Mouse (Mus musculus): ENCODE data around the gene Slc5a4a. TPM values are rescaled to one million over a fixed set of nuclear protein-coding genes. Genes with fewer than 3 reads are reported as not detected.

Gene Slc5a4a
- polyA plus RNA-seq (2015; fragmentation: Nextera tagmentation; extraction: Ambion mirVana): not detected in 2 replicates

- H3K27ac ChIP-seq: no peak within 1 kb of the TSS
- H3K4me2 ChIP-seq: no peak within 1 kb of the TSS
Measured at GRCm38 (mm10) chr10:76147278-76147677, at the start of gene Slc5a4a. Slc5a4a (plus strand) TSS chr10:76147451.

GRCm38 (mm10) chr10:76110861-76111260 lies 36.4 kb upstream of the Slc5a4a start, which contains the start of gene Slc5a4b:
Slc5a4b (minus strand) TSS chr10:76110961.
- WGBS: 81% methylated on average over 4 of the region's 4 CpGs
- Histone ChIP-seq H3K27ac (no peak within 1 kb of the TSS), H3K27me3 (replicated peaks) (no peaks in the 10 kb centered on the region)

More at GRCm38 (mm10) chr10:76147278-76147677, at the start of gene Slc5a4a:
- Histone ChIP-seq H3K9me3 (no peaks in the 10 kb centered on the region), H3K9ac (no peak within 1 kb of the TSS), H3K36me3 (no peaks in the 10 kb centered on the region), H3K4me3 (replicated peaks) (no peak within 1 kb of the TSS), H3K27me3 (replicated peaks) (no peaks in the 10 kb centered on the region), H3K4me1 (no peaks in the 10 kb centered on the region)
- ATAC-seq (ENCODE audit: insufficient read depth, low FRiP score, low read depth): no peak
- WGBS: 69% methylated on average over 5 of the region's 5 CpGs

GRCm38 (mm10) chr10:76117966-76118365 lies 29.3 kb upstream of the Slc5a4a start:
- no peaks in the 10 kb centered on the region for H3K4me1 ChIP-seq
- H3K27me3 ChIP-seq (replicated peaks): no peaks in the 10 kb centered on the region

More at GRCm38 (mm10) chr10:76110861-76111260, 36.4 kb upstream of the Slc5a4a start, which contains the start of gene Slc5a4b:
- no peak for ATAC-seq (ENCODE audit: insufficient read depth, low FRiP score, low read depth)
- Histone ChIP-seq H3K4me3 (replicated peaks) (no peak within 1 kb of the TSS), H3K9ac (no peak within 1 kb of the TSS), H3K4me2 (no peak within 1 kb of the TSS), H3K36me3 (no peaks in the 10 kb centered on the region), H3K9me3 (no peaks in the 10 kb centered on the region), H3K4me1 (no peaks in the 10 kb centered on the region)

GRCm38 (mm10) chr10:76118741-76119140 lies 28.5 kb upstream of the Slc5a4a start:
- Histone ChIP-seq H3K9ac (no peak overlapping the region), H3K27ac (no peak overlapping the region), H3K4me2 (no peak overlapping the region), H3K9me3 (no peaks in the 10 kb centered on the region), H3K4me1 (no peaks in the 10 kb centered on the region), H3K36me3 (no peaks in the 10 kb centered on the region), H3K4me3 (replicated peaks) (no peak overlapping the region), H3K27me3 (replicated peaks) (no peaks in the 10 kb centered on the region)
- 8% methylated on average over 1 of the region's 1 CpGs for whole genome bisulfite sequencing
- ATAC-seq (ENCODE audit: insufficient read depth, low FRiP score, low read depth): no peak

More at GRCm38 (mm10) chr10:76117966-76118365, 29.3 kb upstream of the Slc5a4a start:
- H3K9ac ChIP-seq: no peak overlapping the region
- 0 out of 2 replicates have a peak, but pooled peaks have one; percentile 31 for ATAC-seq (ENCODE audit: insufficient read depth, low FRiP score, low read depth)
- WGBS: 44% methylated on average over 5 of the region's 5 CpGs
- no peak overlapping the region for H3K4me3 ChIP-seq (replicated peaks)
- no peak overlapping the region for H3K27ac ChIP-seq
- H3K36me3 ChIP-seq: no peaks in the 10 kb centered on the region
- H3K9me3 ChIP-seq: no peaks in the 10 kb centered on the region
- no peak overlapping the region for H3K4me2 ChIP-seq

- Histone ChIP-seq H3K36me3 (no peaks in the 10 kb centered on the region), H3K4me2 (no peak overlapping the region), H3K27me3 (replicated peaks) (no peaks in the 10 kb centered on the region), H3K4me3 (replicated peaks) (no peak overlapping the region), H3K9ac (no peak overlapping the region), H3K9me3 (no peaks in the 10 kb centered on the region), H3K27ac (no peak overlapping the region), H3K4me1 (no peaks in the 10 kb centered on the region)
- ATAC-seq (ENCODE audit: insufficient read depth, low FRiP score, low read depth): no peak
- 35% methylated on average over 4 of the region's 4 CpGs for WGBS
Measured at GRCm38 (mm10) chr10:76120124-76120711, 27.0 kb upstream of the Slc5a4a start.

- no peaks in the 10 kb centered on the region for H3K27me3 ChIP-seq (replicated peaks)
- no peak overlapping the region for H3K4me3 ChIP-seq (replicated peaks)
- H3K36me3 ChIP-seq: no peaks in the 10 kb centered on the region
- H3K9ac ChIP-seq: no peak overlapping the region
- H3K9me3 ChIP-seq: no peaks in the 10 kb centered on the region
- ATAC-seq (ENCODE audit: insufficient read depth, low FRiP score, low read depth): no peak
- no peaks in the 10 kb centered on the region for H3K4me1 ChIP-seq
- H3K4me2 ChIP-seq: no peak overlapping the region
- 47% methylated on average over 5 of the region's 5 CpGs for WGBS
- H3K27ac ChIP-seq: no peak overlapping the region
Measured at GRCm38 (mm10) chr10:76121495-76121894, 25.8 kb upstream of the Slc5a4a start.

- Histone ChIP-seq H3K4me3 (replicated peaks) (no peak overlapping the region), H3K36me3 (no peaks in the 10 kb centered on the region), H3K27me3 (replicated peaks) (no peaks in the 10 kb centered on the region), H3K9ac (no peak overlapping the region), H3K27ac (no peak overlapping the region), H3K4me1 (no peaks in the 10 kb centered on the region), H3K9me3 (no peaks in the 10 kb centered on the region), H3K4me2 (no peak overlapping the region)
- no peak for ATAC-seq (ENCODE audit: insufficient read depth, low FRiP score, low read depth)
- 69% methylated on average over 4 of the region's 4 CpGs for WGBS
Measured at GRCm38 (mm10) chr10:76132506-76132905, 14.7 kb upstream of the Slc5a4a start.

- no peak for ATAC-seq (ENCODE audit: insufficient read depth, low FRiP score, low read depth)
- Histone ChIP-seq H3K36me3 (no peaks in the 10 kb centered on the region), H3K9me3 (no peaks in the 10 kb centered on the region), H3K4me1 (no peaks in the 10 kb centered on the region), H3K4me2 (no peak overlapping the region), H3K27me3 (replicated peaks) (no peaks in the 10 kb centered on the region), H3K9ac (no peak overlapping the region), H3K27ac (no peak overlapping the region), H3K4me3 (replicated peaks) (no peak overlapping the region)
- 61% methylated on average over 2 of the region's 2 CpGs for WGBS
Measured at GRCm38 (mm10) chr10:76136318-76136717, 10.9 kb upstream of the Slc5a4a start.

GRCm38 (mm10) chr10:76146846-76147245 lies 405 bp upstream of the Slc5a4a start:
- no peak overlapping the region for H3K9ac ChIP-seq
- no peaks in the 10 kb centered on the region for H3K4me1 ChIP-seq
- H3K4me2 ChIP-seq: no peak overlapping the region
- H3K36me3 ChIP-seq: no peaks in the 10 kb centered on the region
- H3K27me3 ChIP-seq (replicated peaks): no peaks in the 10 kb centered on the region
- ATAC-seq (ENCODE audit: insufficient read depth, low FRiP score, low read depth): peak; percentile 75
- WGBS: 49% methylated on average over 8 of the region's 8 CpGs
- H3K9me3 ChIP-seq: no peaks in the 10 kb centered on the region
- H3K27ac ChIP-seq: no peak overlapping the region
- no peak overlapping the region for H3K4me3 ChIP-seq (replicated peaks)

GRCm38 (mm10) chr10:76155911-76156310 lies 8.7 kb downstream of the Slc5a4a start:
- 80% methylated on average over 6 of the region's 7 CpGs for WGBS
- H3K4me3 ChIP-seq (replicated peaks): no peak overlapping the region
- H3K27me3 ChIP-seq (replicated peaks): no peaks in the 10 kb centered on the region
- no peaks in the 10 kb centered on the region for H3K4me1 ChIP-seq
- no peaks in the 10 kb centered on the region for H3K36me3 ChIP-seq
- H3K27ac ChIP-seq: no peak overlapping the region
- H3K9me3 ChIP-seq: no peaks in the 10 kb centered on the region
- no peak overlapping the region for H3K9ac ChIP-seq
- ATAC-seq (ENCODE audit: insufficient read depth, low FRiP score, low read depth): no peak
- H3K4me2 ChIP-seq: no peak overlapping the region

- no peaks in the 10 kb centered on the region for H3K36me3 ChIP-seq
- WGBS: 73% methylated on average over 5 of the region's 5 CpGs
- no peaks in the 10 kb centered on the region for H3K9me3 ChIP-seq
- H3K4me3 ChIP-seq (replicated peaks): no peak overlapping the region
- no peaks in the 10 kb centered on the region for H3K4me1 ChIP-seq
- no peak overlapping the region for H3K9ac ChIP-seq
- H3K27me3 ChIP-seq (replicated peaks): no peaks in the 10 kb centered on the region
- no peak for ATAC-seq (ENCODE audit: insufficient read depth, low FRiP score, low read depth)
- H3K4me2 ChIP-seq: no peak overlapping the region
- H3K27ac ChIP-seq: no peak overlapping the region
Measured at GRCm38 (mm10) chr10:76157528-76157927, 10.3 kb downstream of the Slc5a4a start.

GRCm38 (mm10) chr10:76158009-76158408 lies 10.8 kb downstream of the Slc5a4a start:
- no peak overlapping the region for H3K9ac ChIP-seq
- H3K9me3 ChIP-seq: no peaks in the 10 kb centered on the region
- no peak overlapping the region for H3K4me2 ChIP-seq
- no peaks in the 10 kb centered on the region for H3K4me1 ChIP-seq
- H3K4me3 ChIP-seq (replicated peaks): no peak overlapping the region
- H3K27ac ChIP-seq: no peak overlapping the region
- WGBS: 19% methylated on average over 1 of the region's 1 CpGs
- H3K36me3 ChIP-seq: no peaks in the 10 kb centered on the region
- ATAC-seq (ENCODE audit: insufficient read depth, low FRiP score, low read depth): no peak
- no peaks in the 10 kb centered on the region for H3K27me3 ChIP-seq (replicated peaks)

Measured in stomach, embryonic 15.5 days (tissue).